Mouse (Mus musculus): ENCODE measurements around the gene Etnk1. TPM values are rescaled to one million over a fixed set of nuclear protein-coding genes. Genes with fewer than 3 reads are reported as not detected.

Gene Etnk1
- polyA plus RNA-seq, 1 experiment from 2014 or later: 8.7 TPM

DNA sequence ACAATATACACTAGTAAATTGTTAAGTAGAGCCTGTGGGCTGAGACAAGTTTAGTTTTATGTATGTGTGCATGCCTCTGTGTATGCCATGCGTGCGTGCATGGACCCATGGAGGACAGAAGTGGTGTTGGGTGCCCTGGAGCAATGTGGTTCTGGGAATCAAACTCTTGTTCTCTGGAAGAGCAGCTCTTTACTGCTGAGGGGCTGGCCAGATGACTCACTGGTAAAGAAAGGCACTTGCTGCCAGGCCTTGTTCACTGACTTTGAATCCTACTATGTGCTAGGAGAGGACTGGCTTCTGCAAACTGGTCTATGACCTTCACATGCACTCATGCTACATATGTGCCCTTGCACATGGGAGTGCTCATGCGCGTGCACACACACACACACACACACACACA is 7.2 kb downstream of the Etnk1 start:
- Histone ChIP-seq H3K4me2 (ENCODE audit: low read depth, low read length) (no peak overlapping the region), H3K9ac (ENCODE audit: low read depth, low read length) (no peak overlapping the region), H3K27me3 (ENCODE audit: control insufficient read depth, insufficient read depth, low read depth, low read length) (no peaks in the 10 kb centered on the region), H3K27ac (ENCODE audit: low read length) (no peak overlapping the region), H3K4me1 (ENCODE audit: control insufficient read depth, low read depth, low read length) (peaks cover 8% of the 10 kb centered on the region), H3K9me3 (replicated peaks; ENCODE audit: control insufficient read depth, low read length) (no peaks in the 10 kb centered on the region), H3K4me3 (ENCODE audit: low read depth, low read length) (no peak overlapping the region), H3K36me3 (ENCODE audit: control insufficient read depth, insufficient read depth) (peaks cover 2% of the 10 kb centered on the region; the same call in 1 of the 2 replicates)
- no peak for ATAC-seq (ENCODE audit: low read depth)
- 83% methylated on average over 4 of the region's 4 CpGs for WGBS (ENCODE audit: insufficient replicate concordance)

- no peak overlapping the region for H3K27ac ChIP-seq (ENCODE audit: low read length)
- H3K9ac ChIP-seq (ENCODE audit: low read depth, low read length): no peak overlapping the region
- H3K36me3 ChIP-seq (ENCODE audit: control insufficient read depth, insufficient read depth): peaks cover 2% of the 10 kb centered on the region; the same call in 1 of the 2 replicates
- no peak overlapping the region for H3K4me2 ChIP-seq (ENCODE audit: low read depth, low read length)
- no peak overlapping the region for H3K4me3 ChIP-seq (ENCODE audit: low read depth, low read length)
- no peaks in the 10 kb centered on the region for H3K9me3 ChIP-seq (replicated peaks; ENCODE audit: control insufficient read depth, low read length)
- no peak for ATAC-seq (ENCODE audit: low read depth)
- H3K4me1 ChIP-seq (ENCODE audit: control insufficient read depth, low read depth, low read length): peaks cover 3% of the 10 kb centered on the region; the same call in 1 of the 2 replicates
- H3K27me3 ChIP-seq (ENCODE audit: control insufficient read depth, insufficient read depth, low read depth, low read length): no peaks in the 10 kb centered on the region
- 40% methylated on average over 3 of the region's 3 CpGs for WGBS (ENCODE audit: insufficient replicate concordance)
Measured at GRCm38 (mm10) chr6:143174906-143175656, 8.1 kb downstream of the Etnk1 start.

DNA sequence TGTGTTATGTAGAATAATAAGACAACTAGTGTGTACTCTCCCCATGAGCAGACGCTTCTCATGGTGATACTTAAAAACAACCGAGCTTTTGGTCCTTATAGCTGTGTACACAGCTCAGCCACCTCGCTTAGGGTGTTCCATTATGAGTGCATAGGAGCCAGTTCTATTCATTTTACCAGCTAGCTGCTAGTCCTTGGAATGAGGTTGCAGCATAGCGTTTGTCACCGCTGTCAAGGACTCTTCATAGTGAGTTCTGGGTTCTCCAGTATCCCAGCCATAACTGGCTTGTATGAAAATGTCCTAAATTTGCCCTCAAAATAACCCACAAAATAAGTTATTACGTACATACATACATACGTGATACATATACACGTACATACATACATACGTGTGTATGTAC is 9.1 kb downstream of the Etnk1 start:
- no peak overlapping the region for H3K4me3 ChIP-seq (ENCODE audit: low read depth, low read length)
- no peaks in the 10 kb centered on the region for H3K27me3 ChIP-seq (ENCODE audit: control insufficient read depth, insufficient read depth, low read depth, low read length)
- H3K9ac ChIP-seq (ENCODE audit: low read depth, low read length): no peak overlapping the region
- WGBS (ENCODE audit: insufficient replicate concordance): 84% methylated on average over 9 of the region's 9 CpGs
- no peak overlapping the region for H3K4me2 ChIP-seq (ENCODE audit: low read depth, low read length)
- H3K36me3 ChIP-seq (ENCODE audit: control insufficient read depth, insufficient read depth): peaks cover 5% of the 10 kb centered on the region
- no peak overlapping the region for H3K27ac ChIP-seq (ENCODE audit: low read length)
- ATAC-seq (ENCODE audit: low read depth): no peak
- H3K4me1 ChIP-seq (ENCODE audit: control insufficient read depth, low read depth, low read length): no peaks in the 10 kb centered on the region
- H3K9me3 ChIP-seq (replicated peaks; ENCODE audit: control insufficient read depth, low read length): no peaks in the 10 kb centered on the region

DNA sequence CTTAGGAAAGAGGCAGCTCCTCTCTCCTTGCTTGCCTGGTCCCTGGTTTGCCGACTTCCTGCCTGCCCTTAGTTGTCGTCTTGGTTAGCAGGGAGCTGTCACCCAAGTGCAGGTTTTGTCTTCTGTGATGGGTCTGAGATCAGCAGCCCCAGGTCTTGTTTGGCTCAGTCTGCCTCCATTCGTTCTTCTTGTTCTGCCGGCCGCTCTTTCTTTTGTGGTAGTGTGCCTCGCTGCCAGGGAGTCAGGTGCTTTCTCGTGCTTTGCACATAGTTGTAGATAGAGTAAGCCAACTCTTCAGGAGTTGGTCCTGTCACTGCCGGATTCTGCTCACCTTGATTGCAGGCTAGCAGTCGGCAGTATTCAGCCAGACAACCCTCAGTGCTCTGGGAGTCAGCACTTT is 9.6 kb downstream of the Etnk1 start:
- WGBS (ENCODE audit: insufficient replicate concordance): 75% methylated on average over 9 of the region's 9 CpGs

DNA sequence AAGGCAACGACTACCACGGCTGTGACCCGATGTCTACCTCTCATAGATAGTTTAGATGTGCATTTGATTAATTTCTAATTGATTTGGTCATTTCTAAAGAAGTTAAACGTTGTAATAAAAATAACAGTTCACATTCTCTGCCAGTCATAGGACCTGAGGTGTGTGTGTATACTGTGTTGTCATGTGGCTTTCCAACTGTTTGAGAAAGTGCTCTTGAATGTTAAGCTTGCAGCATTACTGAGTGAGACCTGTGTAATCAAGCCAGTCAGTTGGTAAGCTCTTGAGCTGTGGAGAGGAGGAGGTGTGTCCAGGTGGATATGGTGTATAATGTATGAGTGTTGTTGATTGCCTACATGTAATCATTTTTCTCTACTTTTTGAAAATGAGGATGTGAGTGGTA is 12.2 kb downstream of the Etnk1 start:
- peaks cover 9% of the 10 kb centered on the region for H3K36me3 ChIP-seq (ENCODE audit: control insufficient read depth, insufficient read depth)
- 69% methylated on average over 4 of the region's 4 CpGs for WGBS (ENCODE audit: insufficient replicate concordance)
- ATAC-seq (ENCODE audit: low read depth): no peak

More for the DNA sequence above, 9.6 kb downstream of the Etnk1 start:
- Histone ChIP-seq H3K4me2 (ENCODE audit: low read depth, low read length) (no peak overlapping the region), H3K27me3 (ENCODE audit: control insufficient read depth, insufficient read depth, low read depth, low read length) (no peaks in the 10 kb centered on the region), H3K9me3 (replicated peaks; ENCODE audit: control insufficient read depth, low read length) (no peaks in the 10 kb centered on the region), H3K36me3 (ENCODE audit: control insufficient read depth, insufficient read depth) (peaks cover 5% of the 10 kb centered on the region), H3K4me3 (ENCODE audit: low read depth, low read length) (no peak overlapping the region), H3K27ac (ENCODE audit: low read length) (no peak overlapping the region), H3K9ac (ENCODE audit: low read depth, low read length) (no peak overlapping the region), H3K4me1 (ENCODE audit: control insufficient read depth, low read depth, low read length) (no peaks in the 10 kb centered on the region)
- no peak for ATAC-seq (ENCODE audit: low read depth)

GRCm38 (mm10) chr6:143179733-143180132 is 12.7 kb downstream of the Etnk1 start:
- H3K4me2 ChIP-seq (ENCODE audit: low read depth, low read length): no peak overlapping the region
- H3K36me3 ChIP-seq (ENCODE audit: control insufficient read depth, insufficient read depth): peaks cover 9% of the 10 kb centered on the region
- no peaks in the 10 kb centered on the region for H3K9me3 ChIP-seq (replicated peaks; ENCODE audit: control insufficient read depth, low read length)
- no peak overlapping the region for H3K4me3 ChIP-seq (ENCODE audit: low read depth, low read length)
- ATAC-seq (ENCODE audit: low read depth): no peak
- no peak overlapping the region for H3K27ac ChIP-seq (ENCODE audit: low read length)
- H3K4me1 ChIP-seq (ENCODE audit: control insufficient read depth, low read depth, low read length): no peaks in the 10 kb centered on the region
- 56% methylated on average over 2 of the region's 2 CpGs for WGBS (ENCODE audit: insufficient replicate concordance)
- H3K27me3 ChIP-seq (ENCODE audit: control insufficient read depth, insufficient read depth, low read depth, low read length): no peaks in the 10 kb centered on the region
- no peak overlapping the region for H3K9ac ChIP-seq (ENCODE audit: low read depth, low read length)

More for the DNA sequence above, 12.2 kb downstream of the Etnk1 start:
- H3K27me3 ChIP-seq (ENCODE audit: control insufficient read depth, insufficient read depth, low read depth, low read length): no peaks in the 10 kb centered on the region
- H3K27ac ChIP-seq (ENCODE audit: low read length): no peak overlapping the region
- no peak overlapping the region for H3K4me3 ChIP-seq (ENCODE audit: low read depth, low read length)
- H3K4me2 ChIP-seq (ENCODE audit: low read depth, low read length): no peak overlapping the region
- no peaks in the 10 kb centered on the region for H3K4me1 ChIP-seq (ENCODE audit: control insufficient read depth, low read depth, low read length)
- no peaks in the 10 kb centered on the region for H3K9me3 ChIP-seq (replicated peaks; ENCODE audit: control insufficient read depth, low read length)
- no peak overlapping the region for H3K9ac ChIP-seq (ENCODE audit: low read depth, low read length)

- Histone ChIP-seq H3K27me3 (ENCODE audit: control insufficient read depth, insufficient read depth, low read depth, low read length) (no peaks in the 10 kb centered on the region), H3K4me3 (ENCODE audit: low read depth, low read length) (no peak overlapping the region), H3K27ac (ENCODE audit: low read length) (no peak overlapping the region), H3K4me1 (ENCODE audit: control insufficient read depth, low read depth, low read length) (no peaks in the 10 kb centered on the region), H3K4me2 (ENCODE audit: low read depth, low read length) (no peak overlapping the region), H3K36me3 (ENCODE audit: control insufficient read depth, insufficient read depth) (peaks cover 9% of the 10 kb centered on the region), H3K9ac (ENCODE audit: low read depth, low read length) (no peak overlapping the region), H3K9me3 (replicated peaks; ENCODE audit: control insufficient read depth, low read length) (no peaks in the 10 kb centered on the region)
- ATAC-seq (ENCODE audit: low read depth): no peak
- 76% methylated on average over 14 of the region's 14 CpGs for WGBS (ENCODE audit: insufficient replicate concordance)
Measured at GRCm38 (mm10) chr6:143180511-143180910, 13.5 kb downstream of the Etnk1 start.

DNA sequence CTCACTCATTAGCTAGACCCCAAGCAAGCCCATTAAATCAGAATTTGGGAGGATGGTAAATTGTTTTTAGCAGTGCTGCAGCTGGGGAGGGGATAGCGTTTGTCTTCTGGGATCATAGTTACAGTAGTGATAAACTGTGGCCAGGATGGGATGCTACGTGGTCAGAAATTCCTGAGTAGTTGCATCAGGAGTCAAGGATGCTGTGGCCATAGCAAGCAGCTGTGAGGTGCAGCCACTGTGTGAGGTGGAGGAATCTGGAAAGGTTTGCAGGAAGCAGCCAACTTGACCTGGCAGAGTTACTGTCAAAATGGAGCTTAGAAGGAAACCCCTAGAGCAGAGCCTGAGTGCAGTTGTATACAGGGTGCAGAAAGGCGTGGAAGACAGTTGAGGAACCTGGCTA is 17.1 kb downstream of the Etnk1 start:
- H3K4me3 ChIP-seq (ENCODE audit: low read depth, low read length): no peak overlapping the region
- H3K27me3 ChIP-seq (ENCODE audit: control insufficient read depth, insufficient read depth, low read depth, low read length): no peaks in the 10 kb centered on the region
- no peak overlapping the region for H3K9ac ChIP-seq (ENCODE audit: low read depth, low read length)
- WGBS (ENCODE audit: insufficient replicate concordance): 77% methylated on average over 3 of the region's 3 CpGs
- H3K4me1 ChIP-seq (ENCODE audit: control insufficient read depth, low read depth, low read length): no peaks in the 10 kb centered on the region
- H3K9me3 ChIP-seq (replicated peaks; ENCODE audit: control insufficient read depth, low read length): no peaks in the 10 kb centered on the region
- no peak overlapping the region for H3K27ac ChIP-seq (ENCODE audit: low read length)
- H3K4me2 ChIP-seq (ENCODE audit: low read depth, low read length): no peak overlapping the region
- no peak for ATAC-seq (ENCODE audit: low read depth)
- peaks cover 9% of the 10 kb centered on the region for H3K36me3 ChIP-seq (ENCODE audit: control insufficient read depth, insufficient read depth)

DNA sequence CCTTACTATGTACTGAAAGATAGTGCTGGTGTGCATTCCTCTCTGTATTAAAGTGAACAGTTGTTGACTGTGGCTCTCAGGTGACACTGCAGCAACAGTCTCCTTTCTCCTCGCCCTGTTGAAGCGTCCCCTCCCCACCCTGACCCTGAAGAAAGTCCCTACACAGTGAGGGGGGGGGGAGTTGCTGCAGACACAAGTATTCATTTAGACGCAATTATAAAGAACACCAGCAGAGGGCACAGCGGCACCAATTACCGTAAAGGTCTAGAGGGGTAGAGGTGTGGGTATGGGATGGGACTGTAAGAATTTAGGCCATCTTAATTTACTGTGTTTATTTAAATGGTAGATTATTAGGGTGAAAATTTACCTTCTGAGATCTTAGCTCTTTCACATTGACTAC is 17.7 kb downstream of the Etnk1 start:
- Histone ChIP-seq H3K36me3 (ENCODE audit: control insufficient read depth, insufficient read depth) (peaks cover 9% of the 10 kb centered on the region), H3K4me1 (ENCODE audit: control insufficient read depth, low read depth, low read length) (no peaks in the 10 kb centered on the region), H3K9me3 (replicated peaks; ENCODE audit: control insufficient read depth, low read length) (no peaks in the 10 kb centered on the region), H3K27ac (ENCODE audit: low read length) (no peak overlapping the region), H3K9ac (ENCODE audit: low read depth, low read length) (no peak overlapping the region), H3K27me3 (ENCODE audit: control insufficient read depth, insufficient read depth, low read depth, low read length) (no peaks in the 10 kb centered on the region), H3K4me3 (ENCODE audit: low read depth, low read length) (no peak overlapping the region), H3K4me2 (ENCODE audit: low read depth, low read length) (no peak overlapping the region)
- no peak for ATAC-seq (ENCODE audit: low read depth)
- WGBS (ENCODE audit: insufficient replicate concordance): 61% methylated on average over 5 of the region's 5 CpGs
